Mouse (Mus musculus): Measurements from ENCODE around the gene Tbc1d19. TPM values are rescaled to one million over a fixed set of nuclear protein-coding genes. Genes with fewer than 3 reads are reported as not detected.

Tbc1d19 gene
- total and polyA plus RNA-seq, 3 experiments: not detected

DNA sequence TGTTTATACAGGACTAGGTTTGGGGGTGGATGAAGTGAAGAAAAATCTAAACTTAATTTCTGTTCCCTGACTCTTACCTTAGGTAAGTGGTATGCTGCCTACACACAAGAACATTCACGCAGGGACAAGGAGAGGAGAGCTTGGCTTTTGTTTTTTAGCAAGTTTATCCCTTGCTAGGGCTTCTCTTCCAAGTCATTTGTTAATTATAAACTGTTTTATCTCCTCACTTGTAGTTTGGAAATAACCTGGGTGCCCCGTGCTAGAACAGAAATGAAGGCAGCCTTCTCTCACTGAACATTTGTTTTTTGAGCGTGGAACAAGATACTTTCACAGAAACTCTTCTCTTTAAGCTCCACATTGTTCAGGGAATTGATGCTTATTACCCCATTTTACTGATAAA is 48.1 kb upstream of the Tbc1d19 start:
- H3K9ac ChIP-seq (ENCODE audit: control insufficient read depth, low read depth, low read length, poor library complexity, severe bottlenecking): no peak overlapping the region
- no peak for TF ChIP-seq USF1 (IDR thresholded peaks at IDR 0.05; ENCODE audit: low read depth, low read length)
- TF ChIP-seq USF2 (IDR thresholded peaks at IDR 0.05; ENCODE audit: borderline replicate concordance in 1 of 2, insufficient read depth in 1 of 2, low read depth in 1 of 2, low read length in 2 of 2): no peak
- no peak for TF ChIP-seq MEF2A (IDR thresholded peaks at IDR 0.05; ENCODE audit: extremely low read depth, insufficient replicate concordance, low read depth, low read length, poor library complexity, severe bottlenecking)
- TF ChIP-seq POLR2AphosphoS2 (IDR thresholded peaks at IDR 0.05; ENCODE audit: low read length): no peak
- TF ChIP-seq SIN3A (IDR thresholded peaks at IDR 0.05; ENCODE audit: low read length): no peak
- TF ChIP-seq NELFE (IDR thresholded peaks at IDR 0.05; ENCODE audit: low read depth, low read length): no peak
- no peak for TF ChIP-seq MAFK (IDR thresholded peaks at IDR 0.05; ENCODE audit: borderline replicate concordance, low read depth, low read length)
- TF ChIP-seq ZKSCAN1 (IDR thresholded peaks at IDR 0.05; ENCODE audit: low read depth, low read length): no peak
- TF ChIP-seq SMC3 (IDR thresholded peaks at IDR 0.05; ENCODE audit: low read depth, low read length): no peak
- no peak for DNase-seq (ENCODE audit: low read depth, low spot score)

DNA sequence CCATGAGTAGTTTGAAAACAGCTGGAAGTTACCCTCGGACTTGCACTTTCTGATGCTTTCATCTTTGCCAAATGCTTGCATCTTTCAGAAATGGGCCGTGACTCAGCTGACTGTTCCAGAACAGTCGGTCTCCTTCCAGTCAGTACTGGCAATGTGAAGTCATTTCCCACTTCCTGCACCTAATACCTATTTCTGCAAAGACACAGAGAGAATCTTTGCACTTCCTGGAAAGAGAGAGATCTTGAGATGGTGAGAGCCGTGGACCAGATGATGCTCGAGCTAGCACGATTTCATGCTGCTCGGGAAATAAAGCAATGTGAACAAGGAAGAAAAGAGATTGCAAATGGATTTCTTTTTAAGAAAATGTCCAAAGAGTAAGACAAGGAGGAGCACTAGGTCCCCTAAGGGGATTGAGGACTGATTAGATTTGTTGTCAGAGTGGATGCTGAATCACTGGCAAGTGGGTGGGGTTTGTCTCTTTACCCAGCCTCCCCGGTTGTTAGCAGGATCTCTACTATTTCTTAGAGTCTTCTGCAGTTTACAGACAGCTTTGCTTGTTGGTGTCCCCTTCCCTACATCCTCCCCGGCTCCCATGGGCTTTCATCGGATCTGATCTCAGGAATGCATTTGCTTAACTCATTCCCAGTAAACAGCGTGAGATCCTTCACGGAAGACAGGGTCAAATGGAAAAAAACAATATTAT is 24.4 kb upstream of the Tbc1d19 start:
- no peak overlapping the region for H3K4me3 ChIP-seq (ENCODE audit: control insufficient read depth in 1 of 2, insufficient read depth in 1 of 2, low read depth in 2 of 2, low read length in 2 of 2)
- TF ChIP-seq ZMIZ1 (IDR thresholded peaks at IDR 0.05; ENCODE audit: low read depth, low read length): no peak
- TF ChIP-seq E2F4 (IDR thresholded peaks at IDR 0.05; ENCODE audit: borderline replicate concordance, low read depth, low read length): no peak
- no peak for TF ChIP-seq JUND (IDR thresholded peaks at IDR 0.05; ENCODE audit: low read depth, low read length)
- no peak for TF ChIP-seq ZNF384 (IDR thresholded peaks at IDR 0.05; ENCODE audit: low read depth, low read length)
- no peak for TF ChIP-seq SMC3 (IDR thresholded peaks at IDR 0.05; ENCODE audit: low read depth, low read length)
- no peak for TF ChIP-seq RAD21 (IDR thresholded peaks at IDR 0.05; ENCODE audit: low read depth, low read length)
- no peak for TF ChIP-seq ELF1 (IDR thresholded peaks at IDR 0.05; ENCODE audit: low read depth, low read length)
- TF ChIP-seq TCF12 (IDR thresholded peaks at IDR 0.05; ENCODE audit: low read depth, low read length): no peak
- TF ChIP-seq TBP (IDR thresholded peaks at IDR 0.05; ENCODE audit: low read depth, low read length): no peak
- H3K9me3 ChIP-seq (replicated peaks; ENCODE audit: insufficient read depth, low read length): no peaks in the 10 kb centered on the region
- no peak overlapping the region for H3K27ac ChIP-seq (ENCODE audit: control insufficient read depth, low read depth, low read length)
- no peaks in the 10 kb centered on the region for H3K4me1 ChIP-seq (ENCODE audit: control insufficient read depth in 1 of 2, insufficient read depth in 2 of 2, low read length in 2 of 2)
- DNase-seq (ENCODE audit: low read depth, low spot score): no peak
- H3K79me2 ChIP-seq (ENCODE audit: control insufficient read depth, insufficient read depth, low read length, poor library complexity): no peaks in the 10 kb centered on the region
- no peak overlapping the region for H3K9ac ChIP-seq (ENCODE audit: control insufficient read depth, low read depth, low read length, poor library complexity, severe bottlenecking)
- H3K27me3 ChIP-seq (ENCODE audit: control insufficient read depth in 1 of 2, insufficient read depth in 2 of 2, low read length in 2 of 2): no peaks in the 10 kb centered on the region
- H3K36me3 ChIP-seq (ENCODE audit: control insufficient read depth in 1 of 2, insufficient read depth in 2 of 2, low read length in 2 of 2): no peaks in the 10 kb centered on the region

More for the DNA sequence above, 48.1 kb upstream of the Tbc1d19 start:
- Histone ChIP-seq H3K9me3 (replicated peaks; ENCODE audit: insufficient read depth, low read length) (no peaks in the 10 kb centered on the region), H3K27ac (ENCODE audit: control insufficient read depth, low read depth, low read length) (no peak overlapping the region), H3K4me1 (ENCODE audit: control insufficient read depth in 1 of 2, insufficient read depth in 2 of 2, low read length in 2 of 2) (no peaks in the 10 kb centered on the region), H3K27me3 (ENCODE audit: control insufficient read depth in 1 of 2, insufficient read depth in 2 of 2, low read length in 2 of 2) (no peaks in the 10 kb centered on the region; a peak in 2 of 4 replicates), H3K4me3 (ENCODE audit: control insufficient read depth in 1 of 2, insufficient read depth in 1 of 2, low read depth in 2 of 2, low read length in 2 of 2) (no peak overlapping the region), H3K36me3 (ENCODE audit: control insufficient read depth in 1 of 2, insufficient read depth in 2 of 2, low read length in 2 of 2) (no peaks in the 10 kb centered on the region), H3K79me2 (ENCODE audit: control insufficient read depth, insufficient read depth, low read length, poor library complexity) (no peaks in the 10 kb centered on the region)
